Mouse (Mus musculus) forebrain, embryonic 14.5 days (tissue): ENCODE data around the gene Tet2. TPM values are rescaled to one million over a fixed set of nuclear protein-coding genes. Genes with fewer than 3 reads are reported as not detected.
A peak's percentile ranks its signal among the peaks of the same experiment; 100 is the strongest.
"Not testable (repeated sequence)": the region's sequence is repeated elsewhere in the genome, so short reads cannot be mapped to it uniquely, and the experiment has no call there.

Source experiments
- ATAC-seq: fragments of 200-750 bp; cut with Nextera tagmentation; 2 replicates; pipeline ENCODE4 v1.8.0; 2017; ENCODE audit warnings: mild to moderate bottlenecking, moderate library complexity
- DNase-seq: peaks from one replicate; pipeline ENCODE4 v3.0.0-alpha.2; 2015; ENCODE audit warnings: low spot score
- H3K27ac ChIP-seq: fragments of 300-500 bp; sonication (generic); 2 replicates; pipeline ENCODE4 v1.5.1; 2014; ENCODE audit warnings: low read depth, mild to moderate bottlenecking, control low read depth, low read length, moderate library complexity
- H3K27me3 ChIP-seq: fragments of 300-500 bp; sonication (generic); replicated peaks from 2 replicates; pipeline ENCODE4 v1.6.1; 2014; ENCODE audit warnings: low read length, control low read depth, mixed read lengths; ENCODE audit not compliant: control insufficient read depth, insufficient read depth
- H3K36me3 ChIP-seq: fragments of 300-500 bp; sonication (generic); 2 replicates; pipeline ENCODE4 v1.6.1; 2014; ENCODE audit warnings: low read length, control low read depth; ENCODE audit not compliant: control insufficient read depth, insufficient read depth
- H3K4me1 ChIP-seq: fragments of 300-500 bp; sonication (generic); 2 replicates; pipeline ENCODE4 v1.6.1; 2014; ENCODE audit warnings: antibody characterized with exemption, low read length, control low read depth; ENCODE audit not compliant: control insufficient read depth, insufficient read depth
- H3K4me2 ChIP-seq: fragments of 300-500 bp; sonication (generic); 2 replicates; pipeline ENCODE4 v1.6.1; 2014; ENCODE audit warnings: mild to moderate bottlenecking, control low read depth, low read length
- H3K4me3 ChIP-seq: fragments of 300-500 bp; sonication (generic); 2 replicates; pipeline ENCODE4 v1.5.1; 2014; ENCODE audit warnings: low read depth, low read length, control low read depth
- H3K9ac ChIP-seq: fragments of 300-500 bp; sonication (generic); 2 replicates; pipeline ENCODE4 v1.6.1; 2014; ENCODE audit warnings: mild to moderate bottlenecking, low read length, control low read depth, moderate library complexity
- H3K9me3 ChIP-seq: fragments of 300-500 bp; sonication (generic); replicated peaks from 2 replicates; pipeline ENCODE4 v1.6.1; 2016; ENCODE audit warnings: low read length, control low read depth, mixed read lengths; ENCODE audit not compliant: control insufficient read depth
- WGBS: fragments of 180-500 bp; shearing (Covaris S2); extraction: QIAGEN DNeasy Blood & Tissue Kit; methylation state at CpG from one replicate; pipeline ENCODE4 v1.1.7; 2014; 5-methylcytosine and 5-hydroxymethylcytosine counted together
- polyA plus RNA-seq: library from polyadenylated mRNA; unstranded; fragments of >200 nt; fragmentation: Nextera tagmentation; extraction: Ambion mirVana; gene quantifications from 2 replicates; pipeline ENCODE4 v1.2.1, GENCODE M21; 2014

Tet2 gene
- polyA plus RNA-seq, 1 experiment from 2014 or later: 13.1 TPM

DNA sequence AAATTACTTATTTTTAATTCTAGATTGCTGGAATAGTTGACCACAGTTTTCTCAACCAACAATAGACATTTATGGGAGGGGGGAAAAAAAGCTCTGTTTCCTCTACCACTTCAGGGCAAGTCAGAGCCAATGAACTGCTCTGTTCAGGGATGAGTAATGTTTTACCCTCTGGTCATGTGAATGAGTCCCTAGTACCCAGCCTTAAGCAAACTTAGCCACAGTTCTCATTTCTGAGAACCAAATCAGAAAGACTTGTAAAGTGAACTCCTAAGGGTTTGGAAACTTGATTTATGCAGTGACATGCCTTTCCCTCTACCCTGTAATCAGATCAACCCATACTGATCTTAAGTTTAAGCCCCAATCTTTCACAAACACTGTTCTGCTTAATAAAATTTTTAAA is 2.9 kb downstream of the Tet2 start:
- ATAC-seq: no peak
- Histone ChIP-seq H3K27me3 (no peaks in the 10 kb centered on the region), H3K9me3 (no peaks in the 10 kb centered on the region), H3K4me1 (peaks cover 6% of the 10 kb centered on the region; the same call in 1 of the 2 replicates), H3K9ac (no peak overlapping the region), H3K4me2 (peak overlapping the region; percentile 69), H3K4me3 (peak overlapping the region; percentile 77), H3K27ac (no peak overlapping the region), H3K36me3 (peaks cover 7% of the 10 kb centered on the region)
- no peak for DNase-seq

DNA sequence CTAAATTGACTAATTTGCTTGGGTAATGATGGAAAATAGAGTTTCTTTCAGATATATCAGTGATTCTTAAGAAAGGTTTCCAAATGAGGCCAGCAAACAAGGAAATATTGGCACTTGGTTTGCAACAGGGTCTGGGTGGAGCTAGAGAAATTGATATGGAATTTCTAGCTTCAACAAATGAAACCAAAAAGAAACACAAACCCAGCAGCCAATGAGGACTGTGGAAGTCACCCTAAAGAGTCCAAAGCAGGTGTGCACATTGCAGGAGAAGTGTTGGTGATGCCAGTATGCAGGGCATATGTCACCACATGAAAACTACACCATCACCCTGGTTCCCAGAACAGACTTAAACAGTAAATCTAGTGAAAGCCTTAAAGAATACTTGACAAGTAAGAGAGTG is 3.9 kb downstream of the Tet2 start:
- H3K27me3 ChIP-seq: no peaks in the 10 kb centered on the region
- no peak for DNase-seq
- no peak overlapping the region for H3K4me2 ChIP-seq
- H3K9ac ChIP-seq: no peak overlapping the region
- no peak for ATAC-seq
- no peak overlapping the region for H3K4me3 ChIP-seq
- H3K27ac ChIP-seq: no peak overlapping the region
- H3K4me1 ChIP-seq: peaks cover 6% of the 10 kb centered on the region; the same call in 1 of the 2 replicates
- no peaks in the 10 kb centered on the region for H3K9me3 ChIP-seq
- peaks cover 7% of the 10 kb centered on the region for H3K36me3 ChIP-seq

GRCm38 (mm10) chr3:133539991-133540390 is 4.9 kb downstream of the Tet2 start:
- Histone ChIP-seq H3K4me2 (no peak overlapping the region), H3K27me3 (no peaks in the 10 kb centered on the region), H3K9ac (no peak overlapping the region), H3K27ac (no peak overlapping the region), H3K4me3 (no peak overlapping the region), H3K9me3 (no peaks in the 10 kb centered on the region), H3K4me1 (peaks cover 6% of the 10 kb centered on the region; the same call in 1 of the 2 replicates), H3K36me3 (peaks cover 7% of the 10 kb centered on the region)
- DNase-seq (no peak), ATAC-seq (no peak)
- WGBS: 81% methylated on average over 4 of the region's 4 CpGs

DNA sequence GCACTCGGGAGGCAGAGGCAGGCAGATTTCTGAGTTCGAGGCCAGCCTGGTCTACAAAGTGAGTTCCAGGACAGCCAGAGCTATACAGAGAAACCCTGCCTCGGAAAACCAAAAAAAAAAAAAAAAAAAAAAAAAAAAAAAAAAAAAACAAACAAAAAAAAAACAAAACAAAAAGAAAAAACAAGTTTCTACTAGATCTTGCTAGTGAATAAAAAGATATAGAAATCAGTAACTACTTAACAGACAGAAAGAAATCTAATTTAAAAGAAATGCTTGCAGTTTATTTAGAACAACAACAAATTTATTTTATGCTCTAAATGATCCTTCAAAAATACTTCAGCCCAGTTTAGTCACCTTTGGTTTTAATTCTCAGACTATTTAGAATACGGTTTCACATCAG is 6.4 kb downstream of the Tet2 start:
- not testable (repeated sequence) for ATAC-seq, H3K27me3 ChIP-seq, H3K9ac ChIP-seq, H3K4me1 ChIP-seq, H3K27ac ChIP-seq, H3K4me3 ChIP-seq, H3K36me3 ChIP-seq, DNase-seq, H3K9me3 ChIP-seq, H3K4me2 ChIP-seq
- 87% methylated on average over 2 of the region's 4 CpGs for WGBS

DNA sequence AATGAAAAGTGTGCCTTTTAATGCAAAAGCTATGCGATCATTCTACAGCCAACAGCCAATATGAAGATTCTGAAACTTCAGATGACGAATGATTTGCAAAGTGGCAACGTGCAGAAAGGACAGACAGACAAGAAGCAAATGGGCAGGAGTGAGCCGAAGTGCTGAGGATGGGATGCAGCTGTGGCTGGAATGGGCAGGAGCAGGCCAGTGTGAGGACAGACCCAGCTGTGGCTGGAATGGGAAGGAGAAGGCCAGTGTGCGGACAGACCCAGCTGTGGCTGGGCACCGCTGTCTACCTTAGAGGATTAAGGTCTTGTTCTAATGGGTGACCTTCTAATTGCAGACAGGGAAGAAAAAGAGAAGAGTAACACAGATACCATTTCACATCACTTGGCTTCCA is 9.3 kb downstream of the Tet2 start:
- 86% methylated on average over 6 of the region's 6 CpGs for WGBS
- DNase-seq: no peak
- no peak overlapping the region for H3K27ac ChIP-seq
- H3K27me3 ChIP-seq: no peaks in the 10 kb centered on the region
- H3K4me3 ChIP-seq: no peak overlapping the region
- no peak for ATAC-seq
- H3K9me3 ChIP-seq: no peaks in the 10 kb centered on the region
- H3K4me2 ChIP-seq: no peak overlapping the region
- no peak overlapping the region for H3K9ac ChIP-seq
- no peaks in the 10 kb centered on the region for H3K4me1 ChIP-seq
- H3K36me3 ChIP-seq: peaks cover 7% of the 10 kb centered on the region

GRCm38 (mm10) chr3:133534066-133534465 is 10.9 kb downstream of the Tet2 start:
- Histone ChIP-seq H3K36me3 (peaks cover 7% of the 10 kb centered on the region), H3K9ac (no peak overlapping the region), H3K9me3 (no peaks in the 10 kb centered on the region), H3K27ac (no peak overlapping the region), H3K4me3 (no peak overlapping the region), H3K4me1 (no peaks in the 10 kb centered on the region), H3K27me3 (no peaks in the 10 kb centered on the region), H3K4me2 (no peak overlapping the region)
- ATAC-seq (no peak), DNase-seq (no peak)
- 19% methylated on average over 6 of the region's 6 CpGs for WGBS

DNA sequence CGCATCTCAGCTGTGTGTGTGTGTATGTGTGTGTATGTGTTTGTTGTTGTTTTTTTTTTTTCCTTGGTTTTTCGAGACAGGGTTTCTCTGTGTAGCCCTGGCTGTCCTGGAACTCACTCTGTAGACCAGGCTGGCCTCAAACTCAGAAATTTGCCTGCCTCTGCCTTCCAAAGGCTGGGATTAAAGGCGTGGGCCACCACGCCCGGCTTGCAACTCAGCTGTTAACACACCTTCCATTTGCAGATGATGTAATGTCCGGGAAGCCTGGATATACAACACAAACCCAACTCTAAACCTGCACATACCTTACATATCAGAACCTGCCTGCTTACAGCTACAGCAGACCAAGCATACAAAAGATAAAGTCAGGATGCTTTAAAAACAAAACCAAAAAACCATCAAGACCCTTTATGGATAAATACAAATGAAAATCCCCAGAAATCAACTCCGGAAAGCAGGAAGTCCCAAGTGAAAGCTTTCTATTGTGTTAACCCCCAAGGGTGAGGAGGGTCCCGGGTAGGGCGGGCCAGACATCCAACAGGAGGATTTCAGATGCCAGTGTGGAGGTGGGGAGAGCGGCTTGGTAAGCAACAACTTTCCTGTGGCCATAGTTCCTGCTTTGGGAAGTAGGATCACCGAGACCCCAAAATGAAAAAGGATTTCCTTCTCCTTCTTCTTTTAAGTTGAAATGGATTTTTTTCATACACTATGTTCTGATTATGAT is 11.5 kb downstream of the Tet2 start:
- ATAC-seq (no peak), DNase-seq (no peak)
- no peaks in the 10 kb centered on the region for H3K9me3 ChIP-seq
- WGBS: 59% methylated on average over 11 of the region's 11 CpGs
- H3K4me1 ChIP-seq: no peaks in the 10 kb centered on the region
- H3K27me3 ChIP-seq: no peaks in the 10 kb centered on the region
- H3K4me3 ChIP-seq: no peak overlapping the region
- no peak overlapping the region for H3K27ac ChIP-seq
- no peak overlapping the region for H3K4me2 ChIP-seq
- no peak overlapping the region for H3K9ac ChIP-seq
- peaks cover 4% of the 10 kb centered on the region; the same call in 1 of the 2 replicates for H3K36me3 ChIP-seq

DNA sequence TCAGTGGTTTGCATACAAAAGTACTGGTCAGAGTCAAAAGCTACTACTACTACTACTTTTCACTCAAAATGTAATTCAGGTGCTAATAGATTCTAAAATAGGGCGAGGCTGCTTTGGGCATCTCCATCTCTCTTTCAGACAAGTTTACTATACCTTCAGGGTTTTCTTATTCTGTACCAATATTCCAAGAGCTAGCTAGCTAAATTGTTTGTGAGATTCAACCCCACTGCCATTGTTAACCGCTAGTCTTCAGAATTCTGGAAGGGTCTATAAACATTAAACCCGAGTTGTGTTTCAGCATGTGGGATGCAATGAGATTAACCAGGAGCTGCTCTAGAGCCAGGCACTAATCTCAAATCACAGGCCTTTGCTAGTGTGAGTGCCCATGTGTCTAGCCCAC is 12.1 kb downstream of the Tet2 start:
- no peak for ATAC-seq
- Histone ChIP-seq H3K9me3 (no peaks in the 10 kb centered on the region), H3K4me3 (no peak overlapping the region), H3K27ac (no peak overlapping the region), H3K9ac (no peak overlapping the region), H3K36me3 (no peaks in the 10 kb centered on the region), H3K27me3 (no peaks in the 10 kb centered on the region), H3K4me2 (no peak overlapping the region), H3K4me1 (no peaks in the 10 kb centered on the region)
- WGBS: 64% methylated on average over 3 of the region's 3 CpGs
- DNase-seq: no peak

GRCm38 (mm10) chr3:133532252-133532651 is 12.7 kb downstream of the Tet2 start:
- no peak overlapping the region for H3K4me3 ChIP-seq
- ATAC-seq (no peak), DNase-seq (no peak)
- H3K27ac ChIP-seq: no peak overlapping the region
- no peaks in the 10 kb centered on the region for H3K9me3 ChIP-seq
- no peaks in the 10 kb centered on the region for H3K27me3 ChIP-seq
- H3K36me3 ChIP-seq: no peaks in the 10 kb centered on the region
- no peak overlapping the region for H3K4me2 ChIP-seq
- no peaks in the 10 kb centered on the region for H3K4me1 ChIP-seq
- H3K9ac ChIP-seq: no peak overlapping the region
- 79% methylated on average over 6 of the region's 6 CpGs for WGBS
